Mouse (Mus musculus): ENCODE data around the gene Mink1.

- TF ChIP-seq CTCF (IDR thresholded peaks at IDR 0.05; ENCODE audit: borderline replicate concordance, control insufficient read depth, extremely low read depth, insufficient read depth, low read length, poor library complexity) (no peak), POLR2A (IDR thresholded peaks at IDR 0.05; ENCODE audit: control insufficient read depth, extremely low read depth, insufficient read depth, low read length, poor library complexity) (no peak)
Measured at GRCm38 (mm10) chr11:70610752-70611151, 48.1 kb downstream of the Mink1 start.

Measured in thymus, adult 2 months (tissue).